Mouse (Mus musculus): ENCODE data around the gene Zfp512b.

GRCm38 (mm10) chr2:181632624-181633023, 40.0 kb upstream of the Zfp512b start:
- no peak for TF ChIP-seq POLR2A (IDR thresholded peaks at IDR 0.05; ENCODE audit: extremely low read depth, insufficient read depth, low read length)
- TF ChIP-seq CTCF (IDR thresholded peaks at IDR 0.05; ENCODE audit: low read depth, low read length) = no peak
